Mouse (Mus musculus) hematopoietic stem cell, adult 5-6 weeks (primary cell): ENCODE results near the gene Calb2. TPM values are rescaled to one million over a fixed set of nuclear protein-coding genes. Genes with fewer than 3 reads are reported as not detected.

Experiments used
- ATAC-seq, 2 experiments: fragments of 125-278 bp in 1 of 2; replicated peaks in 1 of 2; 2 replicates each; pipeline ENCODE4 v1.8.0; 2016 to 2017; ENCODE audit warnings: inconsistent platforms in 2 of 2, mild to moderate bottlenecking in 2 of 2, moderate number of reproducible peaks in 2 of 2, low read depth in 1 of 2, moderate TSS enrichment in 1 of 2; ENCODE audit not compliant: low FRiP score in 2 of 2, poor library complexity in 2 of 2, severe bottlenecking in 2 of 2, insufficient read depth in 1 of 2, low TSS enrichment in 1 of 2
- total RNA-seq: library from RNA; stranded (forward); fragments of 172-1452, 232-1000 nt; gene quantifications from 2 replicates; pipeline ENCODE4 v1.2.3, GENCODE M21; 2017

Calb2 gene
- total RNA-seq, 1 experiment from 2014 or later = not detected

DNA sequence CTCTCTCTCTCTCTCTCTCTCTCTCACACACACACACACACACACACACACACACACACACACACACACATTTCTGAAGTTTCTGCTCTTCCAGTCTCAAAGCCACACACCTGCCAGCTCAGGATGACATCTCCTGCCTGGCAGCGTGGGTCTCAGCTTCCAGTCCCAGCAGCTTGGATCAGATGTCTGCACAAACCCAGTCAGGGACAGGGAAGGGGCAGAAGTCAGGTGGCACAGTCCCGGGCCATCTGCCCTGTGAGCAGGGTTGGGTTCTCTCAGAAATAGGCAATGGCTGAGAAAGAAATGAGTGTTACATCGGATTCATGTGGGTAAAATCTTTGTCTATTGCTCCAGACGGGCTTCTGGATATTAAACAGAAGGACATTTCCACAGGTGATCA, 27.2 kb downstream of the Calb2 start:
- ATAC-seq = no peak

DNA sequence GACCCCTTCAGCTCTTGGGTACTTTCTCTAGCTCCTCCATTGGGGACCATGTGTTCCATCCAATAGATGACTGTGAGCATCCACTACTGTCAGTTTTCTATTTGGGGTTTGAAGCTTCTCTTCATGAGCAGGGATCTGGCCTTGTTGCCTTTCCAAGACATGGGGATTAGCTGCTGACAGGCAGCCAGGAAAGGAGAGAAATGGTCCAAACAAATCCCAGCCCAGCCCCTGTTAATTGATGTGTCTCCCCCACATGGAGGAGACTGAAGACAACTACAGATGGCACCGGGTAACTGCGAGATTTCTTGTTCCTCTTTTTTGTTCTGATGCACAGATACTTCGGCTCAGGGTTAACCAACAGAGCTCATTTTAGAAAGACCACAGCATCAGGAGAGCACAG, 27.9 kb downstream of the Calb2 start:
- no peak for ATAC-seq

DNA sequence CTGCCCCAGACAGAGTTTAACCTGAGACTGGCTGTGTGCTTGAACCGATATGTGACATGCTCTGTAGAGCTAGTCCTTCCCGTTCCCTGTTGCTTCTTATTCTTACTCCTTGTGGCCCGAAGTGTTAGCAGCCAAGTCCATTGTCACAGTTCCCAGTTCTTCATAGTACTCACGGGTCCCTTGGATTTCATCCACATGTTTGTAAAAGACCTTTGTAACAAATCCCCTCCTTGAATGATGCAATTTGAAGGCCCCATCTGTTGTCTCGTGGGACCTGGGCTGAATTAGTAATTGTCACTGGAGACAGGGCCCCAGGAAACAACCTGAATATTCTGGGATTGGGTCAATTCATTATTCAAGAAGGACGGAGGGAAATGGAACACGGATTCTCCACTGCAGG, 32.5 kb downstream of the Calb2 start:
- ATAC-seq = no peak

DNA sequence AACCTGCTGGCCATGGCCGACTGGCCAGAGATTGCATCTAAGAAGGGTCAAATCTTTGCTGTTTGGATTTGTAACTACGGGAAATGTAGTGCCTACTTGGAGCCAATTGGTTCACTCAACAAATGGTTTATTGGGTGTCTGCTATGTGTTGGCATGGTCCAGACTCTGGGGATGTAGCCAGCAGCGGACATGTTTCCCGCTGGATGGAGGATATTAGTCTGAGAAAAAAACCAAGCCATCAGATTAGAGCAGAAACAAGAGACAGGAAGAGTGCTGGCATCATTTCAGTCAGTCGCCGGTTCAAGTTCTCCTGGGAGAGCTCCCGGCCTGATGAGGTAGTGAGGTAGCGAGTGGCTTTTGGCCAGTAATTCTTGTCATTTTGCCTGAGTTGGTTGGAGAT, 33.8 kb downstream of the Calb2 start:
- ATAC-seq = no peak

DNA sequence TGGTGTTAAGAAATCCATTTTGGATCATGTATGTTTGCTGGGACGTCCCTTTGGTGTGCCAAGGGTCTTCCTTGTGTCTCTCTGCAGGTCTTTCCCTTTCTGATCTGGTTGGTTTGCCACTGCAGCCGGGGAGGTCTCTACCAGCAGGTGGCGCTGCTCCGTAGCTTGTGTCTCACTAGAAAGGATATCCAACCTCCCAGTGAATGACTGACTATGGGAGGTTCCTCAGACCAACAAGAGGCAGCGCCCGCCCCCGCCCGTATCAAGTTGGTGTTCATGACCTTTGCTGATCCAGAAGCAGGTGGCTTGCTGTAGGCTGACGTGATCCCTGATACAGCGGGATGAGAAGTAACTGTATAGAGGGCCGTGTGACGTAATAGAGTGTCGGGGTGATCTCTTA, 37.5 kb downstream of the Calb2 start:
- peak; percentile 74 to 81 for ATAC-seq

DNA sequence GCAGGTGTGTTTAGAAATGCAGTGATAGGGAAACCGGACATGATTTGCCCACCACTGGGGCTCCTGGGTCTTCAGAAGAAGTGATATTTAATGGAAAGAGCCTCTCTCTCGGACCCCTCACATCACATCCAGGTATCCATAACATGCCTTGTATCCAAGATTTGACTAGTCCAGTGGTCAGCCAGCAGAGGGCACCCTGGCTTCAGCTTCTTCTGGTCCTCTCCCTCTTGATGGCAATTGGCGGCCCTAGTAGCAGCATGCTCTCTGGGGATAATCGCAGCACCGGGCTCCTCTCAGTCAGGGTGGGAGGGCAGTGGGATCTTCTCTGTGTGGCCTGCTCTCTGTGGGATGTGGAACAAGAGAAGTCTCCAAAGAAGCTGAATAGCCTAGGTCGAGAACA, 48.3 kb downstream of the Calb2 start:
- ATAC-seq = no peak

DNA sequence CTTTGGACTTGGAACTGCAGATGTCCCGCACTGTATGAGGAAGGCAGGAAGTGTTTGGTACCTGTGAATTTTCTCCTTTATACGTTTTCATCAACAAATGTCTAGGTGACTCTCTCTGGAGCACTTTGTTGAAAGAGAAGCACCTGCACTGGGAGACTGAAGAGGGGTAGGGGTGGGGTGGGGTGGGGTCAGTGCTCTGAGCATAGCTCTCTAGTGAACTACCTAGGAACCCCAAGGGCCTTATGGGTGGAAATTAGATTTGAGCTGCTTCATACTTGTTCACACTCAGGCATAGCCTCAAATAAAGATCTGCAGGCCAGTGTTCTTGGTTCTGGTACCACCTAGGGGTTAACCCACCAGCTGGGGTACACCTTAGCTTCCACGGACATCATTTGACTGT, 65.4 kb downstream of the Calb2 start, which contains the start of gene Gm17720:
Gm17720 (minus strand) TSS at position 101 of the 400 bp plus-strand sequence.
- no peak for ATAC-seq

DNA sequence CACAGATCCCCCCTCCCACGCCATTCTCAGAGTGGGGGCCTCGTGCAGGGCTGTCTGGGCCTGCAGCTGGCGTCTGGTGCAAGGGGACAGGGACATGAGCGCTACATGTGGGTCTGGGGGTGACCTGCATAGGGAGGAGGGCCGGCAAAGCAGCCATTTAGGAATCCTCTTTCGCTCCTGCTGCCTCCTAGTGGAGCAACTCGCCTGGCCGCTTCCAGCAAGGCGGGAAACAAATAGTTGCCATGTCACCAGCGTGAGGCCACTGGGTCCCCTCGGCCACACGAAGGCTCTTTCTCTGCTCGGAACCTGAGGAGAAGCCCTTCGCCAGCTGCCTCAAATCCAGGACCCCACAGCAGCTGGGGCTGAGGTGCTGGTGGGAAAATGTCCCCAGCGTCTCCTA, 66.3 kb downstream of the Calb2 start:
- ATAC-seq = no peak

DNA sequence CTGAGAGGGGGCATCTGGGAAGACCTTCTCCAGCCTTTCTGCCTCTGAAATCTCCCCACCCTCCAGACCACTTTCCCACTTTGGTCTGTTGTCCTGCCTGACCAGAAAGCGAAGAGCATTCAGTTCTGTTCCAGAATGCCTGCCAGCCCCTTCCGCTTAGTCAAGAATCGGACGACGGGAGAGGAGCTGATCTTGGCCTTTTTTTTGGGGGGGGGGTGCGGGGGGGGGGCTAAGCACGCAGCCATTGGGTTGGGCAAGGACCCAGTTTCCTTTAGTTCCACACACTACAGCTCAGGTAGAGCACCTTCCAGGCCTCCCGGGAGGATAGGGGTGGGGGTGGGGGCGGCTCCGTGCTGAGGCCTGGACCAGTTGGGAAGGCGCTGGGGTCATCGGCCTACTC, 67.1 kb downstream of the Calb2 start, which contains the start of gene Gm21964:
Gm21964 (plus strand) TSS at position 301 of the 400 bp plus-strand sequence.
- ATAC-seq = no peak

DNA sequence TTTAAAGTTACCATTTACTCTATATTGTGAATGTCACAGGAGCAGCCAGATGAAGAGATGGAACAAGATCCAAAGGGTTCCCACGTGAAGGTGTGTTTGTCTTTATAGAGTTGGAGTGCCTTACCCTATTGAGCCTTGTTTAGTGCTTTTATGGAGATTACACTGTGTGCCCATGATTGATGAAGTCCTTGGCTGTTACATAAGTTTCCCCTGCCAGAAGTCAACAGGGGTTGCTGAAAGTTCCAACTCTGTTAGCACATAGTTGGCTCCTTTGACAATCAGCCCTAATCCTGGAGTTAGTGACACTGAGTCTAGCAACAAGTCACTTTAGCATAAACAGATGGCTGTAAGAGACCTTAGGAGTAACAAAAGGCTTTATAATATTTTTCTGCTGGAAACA, 76.1 kb downstream of the Calb2 start:
- ATAC-seq = no peak

Other genes with a start within 250 kb of the Calb2 start
- not detected in 2 replicates for gene Marveld3, start 206.0 kb downstream of the Calb2 start, total RNA-seq
- gene Tat, start 177.8 kb downstream of the Calb2 start, total RNA-seq = not detected in 2 replicates
- not detected in 2 replicates for gene Chst4, start 128.5 kb downstream of the Calb2 start, total RNA-seq
- 1.4 and 4.1 TPM in 2 replicates for gene Zfp612, start 88.5 kb downstream of the Calb2 start, total RNA-seq
- not detected in 2 replicates for gene Gm21964, start 67.0 kb downstream of the Calb2 start, total RNA-seq
- gene Gm17720, start 65.5 kb downstream of the Calb2 start, total RNA-seq = not detected in 2 replicates
- 13.8 and 13.9 TPM in 2 replicates for gene Cmtr2, start 47.5 kb upstream of the Calb2 start, total RNA-seq
- not detected in 2 replicates for gene Hydin, start 98.8 kb upstream of the Calb2 start, total RNA-seq